Mouse (Mus musculus) liver, embryonic 14.5 days (tissue): ENCODE results near the gene Col1a2. TPM values are rescaled to one million over a fixed set of nuclear protein-coding genes. Genes with fewer than 3 reads are reported as not detected.
A peak's percentile ranks its signal among the peaks of the same experiment; 100 is the strongest.

Experiments
- ATAC-seq: fragments of 200-750 bp; cut with Nextera tagmentation; 2 replicates; pipeline ENCODE4 v1.8.0; 2017; ENCODE audit warnings: moderate number of reproducible peaks, mild to moderate bottlenecking, moderate library complexity; ENCODE audit not compliant: insufficient read depth
- DNase-seq, 3 experiments: peaks; one replicate each; pipeline ENCODE4 v3.0.0-alpha.2; 2012 to 2013; ENCODE audit warnings: low read depth in 3 of 3, low spot score in 3 of 3
- H3K27ac ChIP-seq: fragments of 300-500 bp; sonication (generic); 2 replicates; pipeline ENCODE4 v1.5.1; 2014; ENCODE audit warnings: moderate library complexity, mild to moderate bottlenecking, control low read depth, inconsistent platforms
- H3K27me3 ChIP-seq: fragments of 300-500 bp; sonication (generic); 2 replicates; pipeline ENCODE4 v1.6.1; 2014; ENCODE audit warnings: mild to moderate bottlenecking, low read length, moderate library complexity; ENCODE audit not compliant: control insufficient read depth, insufficient read depth
- H3K36me3 ChIP-seq: fragments of 300-500 bp; sonication (generic); replicated peaks from 2 replicates; pipeline ENCODE4 v1.6.1; 2014; ENCODE audit warnings: low read depth; ENCODE audit not compliant: control insufficient read depth, insufficient read depth
- H3K4me1 ChIP-seq, 2 experiments: fragments of 200-500 bp in 1 of 2; fragments of 300-500 bp in 1 of 2; sonication (generic) in 1 of 2; replicated peaks; 2 replicates each; pipeline ENCODE4 v1.6.1; 2012 to 2014; ENCODE audit warnings: antibody characterized with exemption in 1 of 2, inconsistent platforms in 1 of 2, low read length in 1 of 2; ENCODE audit not compliant: control insufficient read depth in 2 of 2, insufficient read depth in 2 of 2
- H3K4me2 ChIP-seq: fragments of 300-500 bp; sonication (generic); 2 replicates; pipeline ENCODE4 v1.6.1; 2014; ENCODE audit warnings: low read depth, mild to moderate bottlenecking, control low read depth, moderate library complexity
- H3K4me3 ChIP-seq, 2 experiments: fragments of 200-500 bp in 1 of 2; fragments of 300-500 bp in 1 of 2; sonication (generic) in 1 of 2; 2 replicates each; pipeline ENCODE4 v1.5.1; 2012 to 2014; ENCODE audit warnings: low read depth in 2 of 2, low read length in 2 of 2, mild to moderate bottlenecking in 2 of 2, control low read depth in 1 of 2, inconsistent platforms in 1 of 2, moderate library complexity in 1 of 2; ENCODE audit not compliant: insufficient read depth in 1 of 2
- H3K9ac ChIP-seq: fragments of 300-500 bp; sonication (generic); replicated peaks from 2 replicates; pipeline ENCODE4 v1.6.1; 2014; ENCODE audit warnings: mild to moderate bottlenecking, control low read depth, moderate library complexity
- H3K9me3 ChIP-seq: fragments of 300-500 bp; sonication (generic); 2 replicates; pipeline ENCODE4 v1.6.1; 2016; ENCODE audit warnings: low read length, mixed read lengths; ENCODE audit not compliant: control insufficient read depth
- CTCF ChIP-seq: IDR thresholded peaks from 2 replicates; pipeline ENCODE4 v1.5.1; 2016; ENCODE audit warnings: antibody characterized with exemption, low read depth, control low read depth
- EP300 ChIP-seq: IDR thresholded peaks from 2 replicates; pipeline ENCODE4 v1.6.1; 2016; ENCODE audit warnings: antibody characterized with exemption, low read depth
- WGBS: fragments of 180-500 bp; shearing (Covaris S2); extraction: QIAGEN DNeasy Blood & Tissue Kit; methylation state at CpG from one replicate; pipeline ENCODE4 v1.1.7; 2014; ENCODE audit not compliant: insufficient replicate concordance; 5-methylcytosine and 5-hydroxymethylcytosine counted together
- polyA plus RNA-seq, 2 experiments: library from polyadenylated mRNA; depleted of rRNA in 1 of 2; stranded (reverse) in 1 of 2; unstranded in 1 of 2; fragments of >200 nt; fragmentation: Nextera tagmentation in 1 of 2; extraction: Ambion mirVana in 1 of 2; gene quantifications; 2 replicates each; pipeline versions ENCODE4 v1.2.1 to v1.2.3; 2012 to 2014

Col1a2 gene
- polyA plus RNA-seq, 2 experiments, result 16.2 to 22.8 TPM

DNA sequence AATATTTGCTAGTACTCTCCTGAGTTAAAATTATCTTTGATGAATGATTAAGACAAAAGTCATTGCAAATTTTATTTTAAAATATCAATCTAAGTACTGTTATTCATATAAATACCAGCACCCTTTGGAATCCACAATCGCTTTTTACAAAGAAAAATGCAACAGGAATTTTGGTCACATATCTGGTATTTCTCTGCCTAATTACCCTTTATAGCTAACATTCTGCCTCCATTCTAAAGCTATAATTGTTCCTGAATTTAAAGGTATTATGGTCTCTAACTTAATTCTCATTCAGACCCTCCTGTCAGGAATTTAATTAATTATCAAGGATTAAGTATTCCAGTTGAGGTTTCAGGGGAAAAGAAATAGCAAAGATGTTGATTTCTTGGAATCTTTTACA is 28.3 kb downstream of the Col1a2 start:
- no peak for ATAC-seq
- H3K27me3 ChIP-seq, result no peaks in the 10 kb centered on the region
- H3K36me3 ChIP-seq, result no peaks in the 10 kb centered on the region
- H3K9ac ChIP-seq, result no peak overlapping the region
- H3K4me1 ChIP-seq, result no peaks in the 10 kb centered on the region
- H3K4me3 ChIP-seq, result no peak overlapping the region
- 65% methylated on average over 1 of the region's 1 CpGs for WGBS
- no peak overlapping the region for H3K27ac ChIP-seq
- H3K4me2 ChIP-seq, result no peak overlapping the region
- no peak for DNase-seq
- TF ChIP-seq EP300 (no peak), CTCF (no peak)
- no peaks in the 10 kb centered on the region for H3K9me3 ChIP-seq

DNA sequence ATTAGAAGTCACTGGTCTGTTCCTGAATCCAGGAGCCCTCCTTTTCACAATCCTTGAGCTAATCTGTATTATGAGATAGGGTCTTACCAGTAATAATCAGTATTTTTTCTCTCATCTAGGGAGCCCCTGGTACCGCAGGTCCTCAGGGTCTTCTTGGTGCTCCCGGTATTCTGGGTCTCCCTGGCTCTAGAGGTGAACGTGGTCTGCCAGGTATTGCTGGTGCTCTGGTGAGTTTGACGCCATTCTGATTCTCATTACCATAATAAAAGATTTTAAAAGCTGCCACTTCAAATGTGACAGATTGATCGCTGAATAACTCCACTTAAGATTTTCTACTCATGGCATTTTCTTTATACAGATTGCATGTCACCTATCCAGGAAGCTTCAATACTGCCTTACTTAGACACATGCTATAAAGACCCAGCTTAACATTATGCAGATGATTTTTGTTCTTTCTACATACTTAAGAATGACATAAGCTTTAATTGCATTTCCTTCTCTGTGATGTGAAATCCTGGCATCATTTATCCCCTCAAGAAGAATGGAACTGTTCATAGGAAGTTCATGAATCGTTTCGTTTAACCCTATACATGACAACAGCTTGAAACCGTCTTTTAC is 30.0 kb downstream of the Col1a2 start:
- no peaks in the 10 kb centered on the region for H3K4me1 ChIP-seq
- no peaks in the 10 kb centered on the region for H3K36me3 ChIP-seq
- no peak overlapping the region for H3K9ac ChIP-seq
- no peak for DNase-seq
- H3K4me3 ChIP-seq, result no peak overlapping the region
- no peak for ATAC-seq
- H3K27ac ChIP-seq, result no peak overlapping the region
- no peak overlapping the region for H3K4me2 ChIP-seq
- TF ChIP-seq EP300 (no peak), CTCF (no peak)
- H3K27me3 ChIP-seq, result no peaks in the 10 kb centered on the region
- H3K9me3 ChIP-seq, result no peaks in the 10 kb centered on the region
- 64% methylated on average over 8 of the region's 8 CpGs for WGBS

DNA sequence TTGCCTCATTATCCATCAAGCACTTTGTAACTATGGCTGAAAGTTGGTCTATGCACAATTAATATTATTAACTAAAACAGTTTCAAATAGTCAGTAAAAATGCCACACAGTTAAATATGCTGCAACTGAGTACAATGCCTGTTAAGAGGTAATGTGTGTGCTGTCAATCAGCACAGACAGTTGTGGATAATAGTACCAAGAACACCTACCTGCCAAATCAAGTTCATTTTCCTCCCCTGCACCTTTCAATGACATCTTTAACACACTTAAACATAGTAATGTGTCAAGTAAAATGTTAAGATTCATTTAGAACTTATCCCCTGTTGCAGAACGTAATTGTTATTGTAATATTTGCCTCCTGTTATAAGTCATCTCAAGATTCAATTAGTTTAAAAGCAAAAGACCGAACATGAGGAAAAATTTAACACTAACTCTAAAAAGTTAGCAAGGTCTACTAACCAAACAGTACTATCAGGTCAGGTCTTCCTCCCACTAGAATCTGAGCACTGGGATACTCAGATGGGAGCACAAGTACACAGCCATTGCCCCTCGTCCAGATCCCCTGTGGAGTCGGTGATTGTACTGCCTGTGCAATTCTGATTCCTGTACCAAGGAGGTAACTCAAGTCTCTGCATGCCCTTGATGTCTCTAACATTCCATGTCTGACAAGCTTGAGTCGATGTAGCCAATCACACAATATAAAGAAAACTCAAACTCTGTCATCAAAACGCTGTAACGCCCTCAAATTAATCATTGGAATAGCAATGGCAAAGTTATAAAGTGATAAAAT is 37.5 kb downstream of the Col1a2 start:
- no peak overlapping the region for H3K4me3 ChIP-seq

DNA sequence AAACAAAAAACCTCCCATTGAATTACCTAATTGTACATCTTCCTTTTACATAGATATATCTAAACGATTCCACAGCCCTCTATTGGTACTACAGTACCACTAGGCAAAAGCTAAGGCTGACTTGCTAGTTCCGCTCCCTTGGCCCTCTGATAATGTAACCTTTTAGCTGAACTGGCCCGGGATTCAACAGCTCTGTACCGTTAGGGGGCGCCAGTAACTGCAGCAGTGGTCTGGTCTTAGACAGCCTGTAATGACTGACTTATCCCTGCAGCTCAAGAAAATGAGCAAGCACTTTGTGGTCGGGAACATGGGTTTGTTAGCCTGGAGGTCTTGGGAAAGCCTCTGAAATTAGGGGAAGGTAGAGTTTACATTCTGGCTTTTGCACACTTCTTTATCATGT is 39.9 kb downstream of the Col1a2 start:
- Histone ChIP-seq H3K4me2 (no peak overlapping the region), H3K4me1 (no peaks in the 10 kb centered on the region), H3K9me3 (no peaks in the 10 kb centered on the region), H3K27me3 (no peaks in the 10 kb centered on the region), H3K27ac (no peak overlapping the region), H3K9ac (no peak overlapping the region), H3K4me3 (no peak overlapping the region), H3K36me3 (no peaks in the 10 kb centered on the region)
- no peak for ATAC-seq
- TF ChIP-seq CTCF, result peak; percentile 62
- no peak for TF ChIP-seq EP300
- 26% methylated on average over 6 of the region's 6 CpGs for WGBS
- DNase-seq, result peak in 1 of 3 experiments; percentile 16

More for the DNA sequence above, 37.5 kb downstream of the Col1a2 start:
- Histone ChIP-seq H3K9ac (no peak overlapping the region), H3K4me2 (no peak overlapping the region), H3K4me1 (no peaks in the 10 kb centered on the region), H3K27ac (no peak overlapping the region), H3K36me3 (no peaks in the 10 kb centered on the region), H3K9me3 (no peaks in the 10 kb centered on the region), H3K27me3 (no peaks in the 10 kb centered on the region)
- DNase-seq (no peak), ATAC-seq (no peak)
- 61% methylated on average over 7 of the region's 7 CpGs for WGBS
- TF ChIP-seq CTCF, result no peak
- no peak for TF ChIP-seq EP300

DNA sequence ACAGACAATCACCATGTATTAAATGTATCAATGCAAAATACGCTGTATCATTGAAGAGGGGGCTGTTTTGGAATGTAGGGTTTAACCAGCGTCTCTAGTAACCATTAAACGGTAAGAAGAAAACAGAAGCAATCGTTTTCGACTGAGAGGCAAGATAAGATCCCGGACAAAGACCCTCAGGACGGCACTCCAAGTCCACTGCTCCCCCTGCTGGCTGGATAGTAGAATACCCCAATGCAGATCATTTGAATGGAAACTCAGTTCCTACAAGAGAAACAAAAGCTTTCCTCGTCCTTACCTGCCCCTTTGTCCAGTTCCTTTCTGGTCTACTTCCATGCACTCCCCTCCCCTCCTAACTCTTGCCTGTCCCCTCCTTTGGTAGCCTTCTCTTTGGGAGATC is 41.1 kb downstream of the Col1a2 start:
- Histone ChIP-seq H3K4me3 (no peak overlapping the region), H3K4me1 (peaks cover 0 to 2% of the 10 kb centered on the region in 2 experiments; a peak in 1 of 4 replicates), H3K4me2 (no peak overlapping the region; the same call in 1 of the 2 replicates), H3K9me3 (no peaks in the 10 kb centered on the region), H3K36me3 (no peaks in the 10 kb centered on the region), H3K9ac (no peak overlapping the region), H3K27me3 (no peaks in the 10 kb centered on the region), H3K27ac (no peak overlapping the region)
- ATAC-seq, result no peak
- TF ChIP-seq CTCF (peak; percentile 77), EP300 (no peak)
- DNase-seq, result peak in 2 of 3 experiments; percentile 13 to 17
- WGBS, result 14% methylated on average over 8 of the region's 8 CpGs
